Mouse (Mus musculus) ES-E14 (cell line): Measurements from ENCODE around the gene Phb. TPM values are rescaled to one million over a fixed set of nuclear protein-coding genes. Genes with fewer than 3 reads are reported as not detected.

Experiments
- DNase-seq: peaks from one replicate; pipeline ENCODE4 v3.0.0-alpha.2; 2013; ENCODE audit warnings: low read depth, low spot score
- H3K27ac ChIP-seq: 2 replicates; pipeline ENCODE4 v1.5.1; 2012; ENCODE audit warnings: low read depth, mild to moderate bottlenecking, low read length, moderate library complexity, mixed read lengths; ENCODE audit not compliant: poor library complexity, insufficient read depth, severe bottlenecking
- H3K36me3 ChIP-seq: 2 replicates; pipeline ENCODE4 v1.6.1; 2012; ENCODE audit warnings: mild to moderate bottlenecking, low read length, moderate library complexity, mixed read lengths; ENCODE audit not compliant: control insufficient read depth, poor library complexity, insufficient read depth, severe bottlenecking
- H3K4me1 ChIP-seq, 2 experiments: fragments of 150-350 bp in 1 of 2; sonication (generic) in 1 of 2; 2 replicates each; pipeline ENCODE4 v1.6.1; 2012; ENCODE audit warnings: low read length in 2 of 2, mild to moderate bottlenecking in 1 of 2, mixed read lengths in 1 of 2; ENCODE audit not compliant: control insufficient read depth in 2 of 2, insufficient read depth in 2 of 2, poor library complexity in 1 of 2
- H3K4me3 ChIP-seq, 2 experiments: fragments of 150-350 bp in 1 of 2; sonication (generic) in 1 of 2; 2 replicates each; pipeline ENCODE4 v1.5.1; 2012; ENCODE audit warnings: low read length in 2 of 2, low read depth in 1 of 2, mild to moderate bottlenecking in 1 of 2, mixed read lengths in 1 of 2; ENCODE audit not compliant: insufficient read depth in 1 of 2, poor library complexity in 1 of 2, severe bottlenecking in 1 of 2
- H3K9ac ChIP-seq: 2 replicates; pipeline ENCODE4 v1.6.1; 2012; ENCODE audit warnings: low read depth, mild to moderate bottlenecking, low read length, mixed read lengths; ENCODE audit not compliant: poor library complexity, insufficient read depth, severe bottlenecking
- H3K9me3 ChIP-seq: fragments of 150-350 bp; sonication (generic); 2 replicates; pipeline ENCODE4 v1.6.1; 2012; ENCODE audit warnings: low read depth, mild to moderate bottlenecking, low read length; ENCODE audit not compliant: control insufficient read depth, insufficient read depth
- CHD2 ChIP-seq: IDR thresholded peaks from 2 replicates; pipeline ENCODE4 v1.6.1; 2014; ENCODE audit warnings: mild to moderate bottlenecking, low read depth, low read length, inconsistent platforms
- HCFC1 ChIP-seq: IDR thresholded peaks from 2 replicates; pipeline ENCODE4 v1.6.1; 2012; ENCODE audit warnings: low read length, inconsistent platforms, borderline replicate concordance; ENCODE audit not compliant: insufficient read depth
- MAFK ChIP-seq: IDR thresholded peaks from 2 replicates; pipeline ENCODE4 v1.6.1; 2014; ENCODE audit warnings: mild to moderate bottlenecking, low read depth, low read length, inconsistent platforms; ENCODE audit not compliant: insufficient read depth
- ZC3H11A ChIP-seq: IDR thresholded peaks from 2 replicates; pipeline ENCODE4 v1.6.1; 2012; ENCODE audit warnings: low read depth, mild to moderate bottlenecking, inconsistent platforms, low read length, borderline replicate concordance
- ZNF384 ChIP-seq: IDR thresholded peaks from 2 replicates; pipeline ENCODE4 v1.6.1; 2012; ENCODE audit warnings: low read depth, low read length, inconsistent platforms
- in situ Hi-C, 2 experiments: fragments of 600-800 bp; cut with MboI; formaldehyde crosslinking; loops; one replicate each; pipeline ENCODE4 v1.15.1; 2025; ENCODE audit warnings: low sequenced_read_pairs in 2 of 2, inconsistent platforms in 1 of 2; ENCODE audit not compliant: unreplicated experiment in 2 of 2
- total RNA-seq: library from RNA; depleted of rRNA; stranded (reverse); fragments of 300-350 nt; gene quantifications from 2 replicates; pipeline ENCODE4 v1.2.3, GENCODE M21; 2012

Phb gene
- total RNA-seq, 1 experiment: 693 TPM

- TF ChIP-seq MAFK (no peak), CHD2 (no peak)
- H3K9me3 ChIP-seq: no peaks in the 10 kb centered on the region
- H3K4me3 ChIP-seq: no peak overlapping the region
- H3K36me3 ChIP-seq: no peaks in the 10 kb centered on the region
- DNase-seq: no peak
- in situ Hi-C loops: no loop called here
- no peak overlapping the region for H3K27ac ChIP-seq
- H3K9ac ChIP-seq: no peak overlapping the region
- H3K4me1 ChIP-seq: peaks cover 5 to 17% of the 10 kb centered on the region in 2 experiments; a peak in 1 of 4 replicates
Observed at GRCm38 (mm10) chr11:95632474-95632873, 34.3 kb upstream of the Phb start.

- Histone ChIP-seq H3K9ac (no peak overlapping the region), H3K4me1 (peaks cover 5 to 17% of the 10 kb centered on the region in 2 experiments; a peak in 1 of 4 replicates), H3K9me3 (no peaks in the 10 kb centered on the region), H3K27ac (no peak overlapping the region), H3K36me3 (no peaks in the 10 kb centered on the region), H3K4me3 (no peak overlapping the region)
- in situ Hi-C loops: no loop called here
- DNase-seq: no peak
- no peak for TF ChIP-seq MAFK
- no peak for TF ChIP-seq HCFC1
- no peak for TF ChIP-seq CHD2
- no peak for TF ChIP-seq ZC3H11A
- TF ChIP-seq ZNF384: no peak
Observed at GRCm38 (mm10) chr11:95633512-95634000, 33.2 kb upstream of the Phb start.

GRCm38 (mm10) chr11:95635030-95635429 is 31.7 kb upstream of the Phb start:
- no peaks in the 10 kb centered on the region for H3K9me3 ChIP-seq
- H3K4me3 ChIP-seq: no peak overlapping the region
- peaks cover 5 to 12% of the 10 kb centered on the region in 2 experiments; a peak in 1 of 4 replicates for H3K4me1 ChIP-seq
- TF ChIP-seq MAFK (no peak), ZC3H11A (no peak), ZNF384 (no peak), HCFC1 (no peak), CHD2 (no peak)
- in situ Hi-C loops: no loop called here
- H3K36me3 ChIP-seq: no peaks in the 10 kb centered on the region
- DNase-seq: no peak
- H3K9ac ChIP-seq: no peak overlapping the region
- H3K27ac ChIP-seq: no peak overlapping the region

DNA sequence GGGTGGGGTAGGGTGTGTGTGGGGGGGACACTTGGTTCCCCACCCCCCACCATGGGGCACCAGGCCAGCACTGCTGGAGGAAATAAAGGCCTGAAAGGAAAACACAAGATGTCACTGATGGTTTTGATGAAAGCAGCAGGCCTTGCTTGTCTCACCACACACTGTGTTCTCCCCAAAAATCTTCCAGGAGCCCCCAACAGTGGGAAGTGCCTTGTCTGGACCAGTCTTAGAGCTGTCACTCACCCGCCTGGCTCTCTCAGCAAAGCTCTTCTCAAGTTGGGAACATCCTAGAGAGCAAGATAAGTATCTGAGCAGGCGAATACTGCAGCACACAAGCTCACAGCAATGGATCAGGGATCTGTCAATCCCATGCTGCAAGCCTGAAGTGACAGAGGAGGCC is 26.0 kb upstream of the Phb start:
- Histone ChIP-seq H3K27ac (no peak overlapping the region), H3K9me3 (no peaks in the 10 kb centered on the region), H3K4me3 (no peak overlapping the region), H3K9ac (no peak overlapping the region), H3K4me1 (peaks cover 2 to 17% of the 10 kb centered on the region in 2 experiments; a peak in 2 of 4 replicates), H3K36me3 (no peaks in the 10 kb centered on the region)
- DNase-seq: no peak
- in situ Hi-C loops: no loop called here
- no peak for TF ChIP-seq MAFK
- TF ChIP-seq ZC3H11A: no peak
- TF ChIP-seq CHD2: no peak
- TF ChIP-seq HCFC1: no peak
- no peak for TF ChIP-seq ZNF384
